Mouse (Mus musculus): ENCODE measurements around the gene Ttyh2.

The Ttyh2 gene

DNA sequence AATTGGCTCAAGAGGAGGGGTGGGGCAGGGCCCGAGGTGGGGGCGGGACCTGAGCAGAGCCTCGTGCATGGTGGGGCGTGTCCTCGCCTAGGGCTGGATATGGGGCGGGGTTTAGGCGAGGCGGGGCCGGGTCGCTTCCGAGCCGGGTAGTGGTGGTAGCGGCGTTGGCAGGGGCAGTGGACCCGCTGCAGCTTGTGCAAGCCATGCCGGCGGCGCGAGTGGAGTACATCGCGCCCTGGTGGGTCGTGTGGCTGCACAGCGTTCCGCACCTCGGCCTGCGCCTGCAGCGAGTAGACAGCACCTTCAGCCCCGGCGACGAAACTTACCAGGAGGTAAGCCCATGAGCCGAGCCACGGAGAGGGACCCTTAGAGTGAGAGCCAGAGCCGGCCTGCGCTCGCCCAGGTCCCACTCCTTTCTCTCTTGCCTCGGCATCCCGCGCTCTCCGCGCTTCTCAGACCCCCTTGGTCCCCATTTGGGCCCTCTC, at the start of gene Ttyh2:
Ttyh2 (plus strand) TSS at position 91 of the 485 bp plus-strand sequence.
- DNase-seq, result peak; percentile 56

DNA sequence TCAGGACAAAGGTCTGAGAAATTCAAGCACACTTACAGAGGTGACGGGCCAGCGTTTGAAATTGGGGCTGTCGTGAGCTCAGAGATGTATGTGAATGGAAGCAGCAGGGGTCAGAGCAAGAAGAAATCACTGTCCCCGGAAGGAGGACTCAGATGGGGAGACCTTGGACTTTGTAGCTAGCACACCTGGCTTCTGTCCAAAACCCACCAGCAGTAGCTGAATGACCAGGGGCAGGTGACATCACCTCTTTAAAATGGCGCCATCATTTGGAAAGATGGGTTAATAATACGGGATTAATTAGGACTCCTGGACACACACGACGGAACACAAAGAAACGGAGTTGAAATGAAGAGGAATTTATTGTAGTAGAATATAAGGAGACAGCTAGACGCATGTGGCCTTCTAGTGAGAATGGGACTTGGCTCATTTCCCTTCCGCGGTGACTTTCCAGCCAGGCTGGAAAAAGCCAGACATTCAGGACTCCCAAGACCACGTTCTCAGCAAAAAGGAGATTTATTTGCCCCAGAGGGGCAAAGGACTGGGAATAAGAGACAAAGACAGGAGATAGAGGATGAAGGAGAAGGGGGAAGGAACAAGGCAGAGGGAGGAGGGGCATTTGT, 49.0 kb upstream of the Ttyh2 start:
- DNase-seq, result no peak

DNA sequence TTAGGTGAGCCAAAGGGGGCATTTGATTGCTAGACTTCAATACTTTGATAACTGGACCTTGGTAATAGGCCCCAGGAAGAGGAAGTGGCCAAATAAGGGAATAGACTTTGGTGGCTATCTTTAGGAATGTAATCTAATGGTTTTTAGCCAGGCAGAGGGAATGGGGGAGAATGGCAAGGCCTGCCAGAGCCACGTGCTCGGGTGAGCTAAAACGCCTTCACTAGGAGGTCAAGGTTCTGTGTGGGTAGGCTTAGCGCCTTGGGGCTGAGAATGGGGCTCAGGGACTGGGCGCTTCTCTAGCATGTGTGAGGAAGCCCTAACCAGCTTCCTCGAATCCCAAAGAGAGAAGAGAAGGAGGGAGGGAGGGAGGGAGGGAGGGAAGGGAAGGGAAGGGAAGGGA, 48.2 kb upstream of the Ttyh2 start:
- no peak for DNase-seq

DNA sequence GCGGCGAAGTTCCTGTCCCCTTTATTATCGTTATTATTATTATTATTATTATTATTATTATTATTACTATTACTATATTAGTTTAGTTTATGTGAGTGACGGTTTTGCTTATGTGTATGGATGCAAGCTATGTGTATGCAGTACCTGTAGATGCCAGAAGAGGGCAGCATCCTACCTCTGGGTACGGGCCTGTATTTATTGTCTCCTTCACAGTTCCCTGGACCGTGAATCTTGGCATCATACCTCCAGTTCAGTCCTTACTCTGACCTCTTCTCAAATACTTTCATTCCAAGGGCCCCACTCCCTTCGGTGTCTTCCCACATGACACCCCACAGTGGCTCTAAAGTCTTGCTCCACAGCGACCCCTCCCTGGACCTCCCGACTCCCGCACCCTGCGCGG, 47.2 kb upstream of the Ttyh2 start:
- DNase-seq, result peak; percentile 21

DNA sequence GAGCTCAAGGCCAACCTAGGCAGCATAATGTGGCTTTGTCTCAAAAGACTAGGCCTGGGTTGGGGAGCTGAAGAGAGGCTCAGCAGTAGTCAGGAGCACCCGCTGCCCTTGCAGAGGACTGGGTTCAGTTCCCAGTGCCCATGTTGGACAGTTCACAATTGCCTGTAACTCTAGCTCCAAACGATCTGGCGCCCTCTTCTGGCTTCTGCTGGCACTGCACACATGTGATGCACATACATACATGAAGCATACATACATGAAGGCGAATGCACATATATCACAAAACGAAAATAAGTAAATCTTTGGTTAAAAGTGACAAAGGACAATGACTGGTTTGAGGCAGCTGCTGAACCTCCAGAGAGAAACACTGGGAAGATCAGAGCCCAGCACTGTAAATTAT, 45.2 kb upstream of the Ttyh2 start:
- DNase-seq, result peak; percentile 14

DNA sequence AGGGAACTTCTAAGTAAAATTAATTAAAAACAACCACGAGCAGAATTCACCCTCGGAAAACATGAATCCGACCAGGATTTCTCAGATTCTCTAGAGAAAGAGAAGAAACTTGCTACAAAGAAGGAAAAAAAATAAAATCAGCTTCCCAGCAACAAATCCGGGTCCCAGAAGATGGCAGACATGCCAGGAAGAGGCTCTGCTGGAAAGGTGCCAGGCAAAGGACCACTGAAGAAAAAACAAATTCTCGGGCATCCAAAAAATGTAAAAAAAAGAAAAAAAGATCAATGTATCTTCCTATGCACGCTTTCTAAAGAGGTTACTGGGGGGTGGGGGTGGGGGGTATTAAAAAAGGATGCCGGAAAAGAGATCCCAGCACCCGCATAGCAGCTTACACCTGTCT, 43.0 kb upstream of the Ttyh2 start:
- DNase-seq, result no peak

DNA sequence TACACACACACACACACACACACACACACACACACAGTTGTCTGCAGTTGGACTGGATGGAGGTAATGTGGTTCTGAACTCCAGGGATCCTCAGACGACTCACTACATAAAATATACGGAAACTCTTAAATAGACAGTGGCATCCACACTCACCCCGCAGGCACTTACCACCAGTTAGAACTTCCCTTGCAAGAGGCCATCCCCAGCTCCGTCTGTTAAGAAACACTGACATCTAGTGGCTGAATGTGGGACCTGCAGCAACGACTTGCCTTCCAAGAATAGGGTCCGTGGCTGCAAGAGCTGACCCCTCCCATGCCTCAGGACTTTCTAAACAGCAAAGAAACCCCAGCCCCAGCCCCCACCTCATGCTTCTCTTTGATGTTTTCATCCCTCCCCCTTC, 38.9 kb upstream of the Ttyh2 start:
- peak; percentile 86 for DNase-seq

DNA sequence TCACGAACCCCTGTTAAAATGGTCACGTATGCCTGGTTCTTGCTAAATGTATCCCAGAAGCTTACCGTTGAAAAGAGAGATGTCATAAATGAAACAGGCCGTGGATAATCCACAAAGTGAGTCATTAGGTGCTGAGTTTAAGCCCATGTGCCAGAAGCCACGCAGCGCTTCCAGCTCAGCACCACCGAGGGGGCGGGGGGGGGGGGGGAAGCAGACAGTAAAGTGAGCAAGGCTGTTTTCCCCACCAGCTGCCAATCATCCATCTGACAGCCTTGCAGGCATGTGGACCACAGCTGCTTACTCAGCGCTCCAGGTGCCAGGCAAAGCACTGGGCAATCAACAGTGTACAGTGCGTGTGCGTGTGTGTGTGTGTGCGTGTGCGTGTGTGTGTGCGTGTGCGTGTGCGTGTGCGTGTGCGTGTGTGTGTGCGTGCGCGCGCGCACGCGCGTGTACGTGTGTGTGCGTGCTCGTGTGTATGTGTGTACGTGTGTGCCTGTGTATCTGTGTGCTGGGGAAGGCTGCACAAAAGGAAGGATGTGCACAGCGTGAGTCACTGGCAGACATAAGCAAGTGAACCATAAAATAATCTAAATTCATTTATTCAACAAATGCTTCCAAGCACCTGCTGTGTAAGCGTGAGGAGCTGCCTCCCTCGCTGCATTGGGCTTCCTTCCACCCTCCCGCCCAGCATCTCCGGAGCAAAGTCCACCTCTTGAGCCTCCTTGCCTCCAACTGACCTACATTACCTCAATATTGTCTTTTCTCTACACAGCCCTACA, 38.3 kb upstream of the Ttyh2 start:
- no peak for DNase-seq

DNA sequence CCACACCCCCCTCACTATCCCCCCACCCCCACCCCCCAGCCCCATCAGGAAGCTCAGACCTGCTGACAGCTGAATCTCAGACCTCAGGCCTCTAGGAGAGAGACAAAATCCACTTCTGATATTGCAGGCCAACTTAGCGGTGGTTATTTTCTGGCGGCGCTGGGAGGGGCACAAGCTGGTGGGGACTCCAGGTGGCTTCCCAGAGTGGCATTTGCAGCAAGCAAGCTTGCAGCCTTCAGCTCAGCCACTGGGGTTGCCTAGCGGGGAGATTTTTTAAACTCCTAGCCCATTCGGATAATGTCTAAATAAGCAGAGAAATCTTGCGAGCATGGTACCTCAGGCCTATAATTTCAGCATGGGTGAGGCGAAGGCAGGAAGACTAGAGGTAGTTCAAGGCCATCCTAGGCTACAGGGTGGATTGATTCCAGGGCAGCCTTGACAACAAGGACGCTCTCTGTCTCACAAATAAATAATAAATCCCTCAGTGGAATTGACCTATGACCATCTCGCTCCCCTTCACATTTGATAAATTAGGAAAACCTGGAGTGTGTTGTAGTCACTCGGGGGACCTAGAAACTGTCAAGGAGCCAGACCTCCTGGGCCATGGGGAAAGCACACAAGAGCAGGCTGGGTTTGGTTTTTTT, 36.5 kb upstream of the Ttyh2 start:
- no peak for DNase-seq

DNA sequence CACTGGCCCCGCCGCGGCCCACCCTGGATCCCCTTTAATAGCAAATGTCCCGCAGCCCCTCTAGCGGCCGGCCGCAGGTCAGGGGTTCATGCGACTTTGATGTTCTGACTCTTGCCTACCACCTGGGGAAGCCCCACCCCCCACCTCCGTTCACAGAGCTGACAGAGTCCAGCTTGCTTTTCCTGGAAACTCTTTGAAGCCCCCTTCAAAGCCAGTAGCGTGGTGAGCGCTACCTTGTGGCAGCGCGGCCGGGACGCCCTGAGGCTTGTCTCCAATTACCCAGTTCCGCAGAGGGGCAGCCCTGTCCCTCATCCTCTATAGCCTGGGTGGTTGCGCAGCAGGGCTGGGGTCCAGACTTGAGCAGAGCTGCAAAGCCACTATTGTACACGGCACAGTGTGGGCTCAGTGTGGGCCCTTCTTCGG, 35.5 kb upstream of the Ttyh2 start:
- peak; percentile 28 for DNase-seq

DNA sequence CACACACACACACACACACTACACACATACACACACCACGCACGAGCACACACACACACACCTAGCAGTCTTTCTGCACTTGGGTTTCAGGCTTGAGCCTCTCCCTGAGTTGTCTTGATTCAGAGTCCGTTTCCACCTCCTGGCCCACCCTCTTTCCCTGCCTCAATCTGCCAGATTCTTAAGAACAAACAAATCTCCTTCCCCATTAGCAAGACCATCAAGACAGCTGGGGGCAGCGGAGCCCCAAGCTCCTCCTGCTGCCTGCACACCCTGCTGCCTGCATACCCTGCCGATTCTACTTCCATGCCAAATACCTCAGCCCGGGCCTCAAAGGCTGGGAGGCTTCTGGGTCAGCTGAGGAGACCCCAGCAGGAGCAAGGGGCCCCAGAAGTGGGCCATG, 34.6 kb upstream of the Ttyh2 start:
- DNase-seq, result no peak

DNA sequence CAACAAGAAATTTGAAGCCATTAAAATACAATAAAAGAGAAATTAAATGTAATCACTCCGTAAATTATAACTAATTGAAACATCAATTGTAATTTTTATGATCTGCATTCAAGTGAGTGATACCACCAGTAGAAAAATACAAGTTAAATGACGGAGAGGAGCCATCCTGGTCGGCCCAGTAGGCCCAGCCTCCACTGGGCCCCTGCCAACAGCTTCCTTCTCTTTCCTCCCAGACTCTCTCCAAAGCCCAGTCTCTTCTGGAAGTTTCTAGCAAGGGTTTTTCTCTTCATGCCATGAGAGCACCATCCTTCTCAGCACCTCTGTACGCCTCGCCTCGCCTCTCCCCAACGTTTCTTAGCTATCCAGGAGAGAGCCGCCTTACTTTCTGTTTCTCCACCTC, 34.1 kb upstream of the Ttyh2 start:
- no peak for DNase-seq

DNA sequence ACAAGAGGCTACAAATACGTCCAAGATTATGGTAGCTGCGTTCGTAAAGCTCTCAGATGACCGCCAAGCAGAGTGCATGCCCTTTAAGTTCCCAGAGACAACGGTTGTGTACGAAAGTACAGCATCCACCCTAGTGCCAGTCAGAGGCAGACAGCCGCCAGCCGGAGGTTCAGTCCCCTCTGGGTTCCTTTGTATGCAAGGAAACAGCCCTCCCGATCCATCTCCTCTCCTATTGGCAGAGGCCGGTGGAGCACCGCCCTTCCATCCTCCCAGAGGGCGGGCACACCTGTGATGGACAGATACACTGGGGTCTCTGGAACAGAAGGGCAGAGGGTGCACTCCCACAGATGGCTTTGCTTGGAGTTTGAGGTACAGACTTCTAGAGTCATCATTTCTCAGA, 33.0 kb upstream of the Ttyh2 start:
- DNase-seq, result no peak

DNA sequence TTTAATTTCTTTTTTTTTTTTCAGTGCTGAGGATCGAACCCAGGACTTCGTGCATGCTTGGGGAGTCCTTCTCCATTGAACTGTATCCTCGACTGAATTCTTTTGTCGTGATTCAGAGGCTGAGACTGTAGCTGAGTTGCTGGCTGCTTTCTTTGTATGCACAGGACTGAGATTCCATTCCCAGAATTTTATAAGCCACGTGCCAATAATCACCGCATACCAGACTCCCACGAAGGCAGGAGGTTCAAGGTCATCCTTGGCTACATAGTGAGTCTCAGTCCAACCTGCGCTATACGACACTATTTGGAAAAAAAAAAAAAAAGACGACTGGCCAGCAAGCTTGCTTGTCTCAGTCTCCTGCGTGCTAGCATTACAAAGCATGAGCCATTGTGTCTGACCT, 32.3 kb upstream of the Ttyh2 start:
- no peak for DNase-seq

DNA sequence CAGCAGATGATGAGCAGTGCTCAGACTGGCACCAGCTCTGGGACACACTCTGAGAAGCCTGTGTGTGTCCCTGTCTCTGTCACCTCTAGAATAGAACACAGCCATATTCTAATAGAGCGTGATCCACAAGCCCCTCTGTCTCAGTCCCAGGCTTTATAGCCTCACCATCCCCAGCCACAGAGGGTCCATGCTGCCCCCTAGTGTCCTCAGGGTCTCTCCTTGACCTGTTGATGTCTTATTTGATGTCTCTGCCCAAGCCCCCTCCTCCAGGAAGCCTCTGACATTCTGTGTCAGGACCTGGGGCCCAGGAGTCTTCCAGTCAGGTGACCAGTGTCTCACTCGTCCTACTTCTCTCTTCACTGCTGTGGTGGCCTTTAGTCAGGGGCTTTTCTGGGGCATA, 31.1 kb upstream of the Ttyh2 start:
- no peak for DNase-seq

DNA sequence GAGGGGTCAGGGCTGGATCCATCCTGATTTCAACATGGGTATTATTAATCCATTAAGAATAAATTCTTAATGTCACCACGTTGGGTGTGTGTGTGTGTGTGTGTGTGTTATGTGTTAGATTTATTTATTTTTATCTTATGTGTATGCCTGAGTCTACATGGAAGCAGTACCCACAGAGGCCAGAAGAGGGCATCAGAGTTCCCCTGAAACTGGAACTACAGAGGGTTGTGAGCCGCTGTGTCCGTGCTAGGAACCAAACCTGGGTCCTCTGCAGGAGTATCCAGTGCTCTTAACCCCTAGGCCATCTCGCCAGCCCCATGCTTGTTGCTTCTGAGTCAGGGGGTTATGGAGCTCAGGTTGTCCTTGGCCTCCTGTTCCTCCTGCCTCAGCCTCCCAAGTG, 25.7 kb upstream of the Ttyh2 start:
- DNase-seq, result no peak

DNA sequence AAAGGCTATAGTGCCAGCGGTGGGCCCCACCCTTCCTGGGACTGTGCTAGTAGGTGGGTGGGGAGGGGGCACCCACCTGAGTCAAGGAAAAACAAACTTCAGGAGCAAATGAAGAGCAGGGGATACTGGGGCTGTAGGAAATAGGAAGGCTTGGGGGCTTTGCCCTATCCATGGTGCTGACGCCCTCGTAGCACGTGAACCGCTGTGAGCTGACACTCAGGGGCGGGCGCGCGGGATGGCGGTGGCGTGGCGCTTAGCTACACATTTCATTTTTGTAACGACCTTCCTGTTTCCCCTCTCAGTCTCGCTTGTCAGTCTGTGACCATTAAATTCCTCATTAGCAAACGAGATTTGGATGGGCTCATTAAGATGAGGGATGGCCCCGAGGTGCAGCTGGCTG, 22.7 kb upstream of the Ttyh2 start:
- DNase-seq, result peak; percentile 35

DNA sequence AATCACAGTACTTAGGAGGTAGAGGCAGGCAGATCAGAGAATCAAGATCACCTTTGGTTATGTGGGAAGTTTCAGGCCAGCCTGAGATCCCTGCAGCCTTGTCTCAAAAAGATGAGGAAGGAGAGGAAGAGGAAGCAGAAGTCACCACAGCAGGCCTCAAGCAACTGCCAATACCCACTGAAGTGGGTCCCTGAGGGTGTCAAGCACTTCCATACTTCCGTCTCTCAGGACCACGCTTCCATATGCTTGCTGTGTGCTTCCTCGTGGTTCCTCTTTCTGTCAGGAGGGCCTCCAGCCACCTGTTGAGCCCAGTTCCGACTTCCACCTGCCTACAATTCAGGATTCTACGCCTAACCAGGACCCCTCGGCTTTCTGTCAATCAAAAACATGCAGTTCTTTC, 21.6 kb upstream of the Ttyh2 start:
- DNase-seq, result no peak

DNA sequence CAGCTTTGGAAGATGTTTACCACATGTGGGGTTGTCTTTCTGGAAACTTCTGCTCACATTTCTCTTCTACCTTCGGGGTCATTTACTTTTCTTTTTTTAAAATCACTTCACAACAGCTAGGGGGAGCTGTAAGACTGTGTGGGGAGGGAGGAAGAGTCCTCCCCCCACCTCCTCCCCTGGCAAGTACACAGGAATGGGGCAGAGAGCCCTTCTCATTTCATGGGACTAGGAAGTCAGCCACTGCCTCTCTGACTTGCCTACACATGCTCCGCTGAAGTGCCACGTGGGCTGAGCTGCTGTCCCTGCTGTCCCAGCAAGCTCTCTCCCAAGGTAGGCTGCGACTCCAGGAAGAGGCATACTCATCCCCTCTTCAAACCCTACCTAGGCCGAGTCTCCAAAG, 20.7 kb upstream of the Ttyh2 start:
- no peak for DNase-seq

DNA sequence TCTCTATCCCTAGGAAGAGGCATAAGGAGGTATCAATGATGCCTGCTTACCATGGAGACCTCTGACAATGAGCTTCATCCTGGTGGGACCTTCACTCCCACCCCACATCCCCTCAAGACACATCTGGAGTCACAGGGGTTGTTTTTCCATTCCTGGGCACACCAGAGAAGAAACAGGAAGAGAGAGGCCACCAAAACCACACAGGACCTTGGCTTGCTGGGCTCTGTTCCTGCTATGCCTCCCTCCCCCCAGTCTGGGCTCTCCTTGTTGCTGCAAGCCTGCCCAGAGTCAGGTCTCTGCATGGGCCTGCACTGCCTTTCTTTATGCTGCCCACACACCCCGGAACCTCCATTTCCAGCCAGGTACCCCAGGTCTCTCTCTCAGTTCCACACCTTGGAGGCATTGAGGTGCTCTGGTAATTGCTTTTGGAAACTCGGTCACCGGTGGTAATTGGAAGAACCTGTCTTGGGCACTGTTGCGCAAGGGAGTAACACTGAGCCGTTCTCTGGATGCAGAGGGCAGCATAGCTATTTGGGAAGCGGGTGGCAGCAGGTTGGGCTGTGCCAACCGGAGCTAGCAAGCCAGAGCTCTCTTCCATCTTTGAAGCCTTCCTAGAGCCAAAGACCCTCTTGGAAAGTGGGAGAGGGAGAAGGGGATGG, 19.8 kb upstream of the Ttyh2 start:
- no peak for DNase-seq

DNA sequence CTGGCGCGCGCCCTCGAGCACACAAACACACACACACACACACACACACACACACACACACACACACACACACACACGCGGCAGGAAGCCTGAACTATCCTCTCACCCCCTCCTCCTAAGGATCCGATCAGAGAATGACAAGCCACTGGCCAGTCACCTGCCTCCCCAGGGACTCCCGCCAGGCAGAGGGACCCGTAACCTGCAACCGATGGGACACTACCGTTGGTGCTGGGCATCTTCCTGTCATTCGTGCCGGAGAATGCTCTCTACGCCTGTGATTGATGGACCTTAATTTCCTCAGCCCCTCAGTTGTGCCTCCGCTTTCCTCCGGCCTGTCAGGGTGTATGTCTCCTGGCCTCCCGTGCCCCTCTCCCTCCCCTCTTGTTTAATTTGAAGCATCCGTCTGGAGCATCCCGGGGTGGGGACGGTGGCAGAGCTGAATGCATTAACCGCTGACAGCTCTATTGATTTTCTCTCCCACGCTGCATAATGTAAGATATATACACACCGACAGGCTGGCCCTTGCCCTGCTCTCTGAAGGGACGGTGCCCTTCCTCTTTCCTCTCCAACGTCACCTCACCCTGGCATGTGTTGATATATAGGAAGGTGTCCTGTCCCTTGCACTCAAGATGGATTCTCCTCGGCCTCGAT, 18.1 kb upstream of the Ttyh2 start:
- DNase-seq, result no peak

DNA sequence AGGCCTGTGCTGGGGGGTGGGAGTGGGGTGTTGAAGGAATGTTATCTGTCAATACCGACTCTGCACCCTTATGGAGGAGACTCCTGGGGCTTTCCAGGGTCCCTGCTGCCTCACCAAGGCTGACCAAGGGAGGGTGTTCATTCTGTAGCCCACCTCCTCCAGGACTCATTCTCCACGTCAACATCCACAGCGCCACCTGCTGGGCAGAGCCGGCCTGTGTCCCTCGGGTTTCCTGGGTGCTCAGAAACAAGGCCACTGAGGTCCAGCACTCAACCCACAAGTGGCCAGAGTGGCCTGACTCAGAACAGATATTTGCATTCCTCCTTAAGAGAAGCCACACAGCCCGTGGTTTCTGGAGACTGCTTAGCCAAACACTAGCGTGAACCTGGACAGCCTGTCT, 17.5 kb upstream of the Ttyh2 start:
- DNase-seq, result peak; percentile 71

DNA sequence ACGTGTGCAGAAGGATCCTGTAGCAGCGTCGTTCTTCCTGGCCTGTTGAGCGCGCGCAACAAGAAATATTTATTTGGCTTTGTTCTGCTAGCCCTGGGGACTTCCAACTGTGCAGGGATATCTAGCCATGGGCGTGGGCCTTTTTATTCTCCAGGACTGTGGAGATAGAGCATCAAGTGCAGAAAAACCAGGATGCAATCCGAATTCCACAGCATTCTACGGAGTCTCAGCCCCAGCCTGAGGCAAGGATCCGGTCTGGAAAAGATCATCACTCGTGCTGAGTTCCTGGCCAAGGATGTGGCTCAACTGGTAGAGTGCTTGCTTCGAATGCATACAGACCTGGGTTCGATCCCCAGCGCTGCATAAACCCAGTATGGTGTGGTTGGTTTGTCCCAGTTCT, 13.1 kb upstream of the Ttyh2 start:
- no peak for DNase-seq

Data from thymus, postnatal 14 days (tissue).